28 mouse cellular contexts compared by ENCODE assay signal in genomic region chr7:81847777-81848176, GRCm38 (mm10). TPM values are rescaled to one million over a fixed set of nuclear protein-coding genes. Genes with fewer than 3 reads are reported as not detected.
A peak's percentile ranks its signal among the peaks of the same experiment; 100 is the strongest.
DNase-seq lines count a peak whose midpoint lies in the region; ATAC-seq and TF ChIP-seq lines count a peak whose summit lies in the region.
"Had no signal": no experiment of that assay in that cellular context is flagged by ENCODE, and none has a peak within 500 bp of the region (broad histone marks: within the 10 kb centered on the region; RNA-seq: fewer than 3 reads in every experiment).

No protein-coding gene starts in this region.

- no peak for TF ChIP-seq CTCF in layer of hippocampus, adult 2 months (conservative IDR thresholded peaks at IDR 0.05)

- H3K27ac ChIP-seq in embryonic facial prominence, embryonic 14.5 days (replicated peaks; ENCODE audit: low read depth, low read length), result no peak overlapping the region
- H3K27ac ChIP-seq in embryonic facial prominence, embryonic 10.5 days (replicated peaks), result no peak overlapping the region
- H3K27ac ChIP-seq in neural tube, embryonic 13.5 days (replicated peaks), result no peak overlapping the region
- H3K27ac ChIP-seq in forebrain, embryonic 15.5 days (replicated peaks), result no peak overlapping the region
- no peak overlapping the region for H3K27ac ChIP-seq in layer of hippocampus, adult 2 months
- H3K27ac ChIP-seq: embryonic facial prominence, embryonic 15.5 days; gastrocnemius, adult 2 months; heart, embryonic 15.5 days; limb, embryonic 12.5 days; liver, embryonic 13.5 days; neural tube, embryonic 12.5 days had no signal

- no peak overlapping the region for H3K9ac ChIP-seq in embryonic facial prominence, embryonic 14.5 days (ENCODE audit: low read depth, low read length)
- H3K9ac ChIP-seq in neural tube, embryonic 13.5 days, result no peak overlapping the region
- H3K9ac ChIP-seq in forebrain, embryonic 15.5 days (replicated peaks), result no peak overlapping the region
- H3K9ac ChIP-seq: embryonic facial prominence, embryonic 15.5 days; heart, embryonic 15.5 days; limb, embryonic 12.5 days; liver, embryonic 13.5 days; neural tube, embryonic 12.5 days had no signal

- DNase-seq in embryonic facial prominence, embryonic 14.5 days (ENCODE audit: low spot score), result peak; percentile 33
- DNase-seq in embryonic facial prominence, embryonic 10.5 days (ENCODE audit: low spot score), result no peak
- no peak for DNase-seq in neural tube, embryonic 10.5 days (ENCODE audit: extremely low spot score, low spot score)
- no peak for DNase-seq in gastrocnemius, postnatal 36 days
- no peak for DNase-seq in layer of hippocampus, adult 2 months (ENCODE audit: low spot score in 2 of 2)
- DNase-seq in lung, postnatal 25 days (ENCODE audit: low spot score), result no peak
- DNase-seq: adrenal gland, adult 2 months; gastrocnemius, adult 2 months; heart, adult 18-20 months; kidney, adult 9 months; kidney, postnatal 4 days; liver, embryonic 13.5 days; right cerebral cortex, postnatal 4 days; thymus, postnatal 36 days had no signal

- ATAC-seq in embryonic facial prominence, embryonic 14.5 days (ENCODE audit: low read depth), result no peak
- 0 out of 2 replicates have a peak, but pooled peaks have one; percentile 32 for ATAC-seq in neural tube, embryonic 13.5 days (ENCODE audit: low read depth)
- peak; percentile 35; the same call in 1 of the 2 replicates for ATAC-seq in forebrain, embryonic 15.5 days (replicated peaks)
- ATAC-seq: midbrain, embryonic 16.5 days had no signal

- no peak overlapping the region for H3K4me3 ChIP-seq in embryonic facial prominence, embryonic 14.5 days (ENCODE audit: low read depth, low read length)
- no peak overlapping the region for H3K4me3 ChIP-seq in embryonic facial prominence, embryonic 10.5 days
- no peak overlapping the region for H3K4me3 ChIP-seq in neural tube, embryonic 13.5 days
- no peak overlapping the region for H3K4me3 ChIP-seq in forebrain, embryonic 15.5 days
- H3K4me3 ChIP-seq in layer of hippocampus, adult 2 months, result no peak overlapping the region
- H3K4me3 ChIP-seq: embryonic facial prominence, embryonic 15.5 days; gastrocnemius, adult 2 months; heart, embryonic 15.5 days; limb, embryonic 12.5 days; liver, embryonic 13.5 days; neural tube, embryonic 12.5 days had no signal

- peaks cover 3% of the 10 kb centered on the region; the same call in 1 of the 2 replicates for H3K4me1 ChIP-seq in embryonic facial prominence, embryonic 14.5 days (ENCODE audit: control insufficient read depth, insufficient read depth, low read length)
- peaks cover 31% of the 10 kb centered on the region for H3K4me1 ChIP-seq in embryonic facial prominence, embryonic 10.5 days
- peaks cover 8% of the 10 kb centered on the region for H3K4me1 ChIP-seq in neural tube, embryonic 13.5 days (replicated peaks)
- H3K4me1 ChIP-seq in forebrain, embryonic 15.5 days, result peaks cover 4% of the 10 kb centered on the region; the same call in 1 of the 2 replicates
- H3K4me1 ChIP-seq: embryonic facial prominence, embryonic 15.5 days; liver, embryonic 13.5 days; neural tube, embryonic 12.5 days had no signal

- WGBS in embryonic facial prominence, embryonic 14.5 days, result 41% methylated on average over 4 of the region's 4 CpGs
- 23% methylated on average over 4 of the region's 4 CpGs for WGBS in embryonic facial prominence, embryonic 10.5 days
- WGBS in neural tube, embryonic 13.5 days, result 26% methylated on average over 4 of the region's 4 CpGs
- WGBS in forebrain, embryonic 15.5 days, result 8% methylated on average over 4 of the region's 4 CpGs

- intact Hi-C loops in gastrocnemius, postnatal 36 days (cut with DNase I), result no loop called here

- H3K27me3 ChIP-seq in embryonic facial prominence, embryonic 14.5 days (replicated peaks; ENCODE audit: control insufficient read depth, insufficient read depth, low read length), result no peaks in the 10 kb centered on the region
- no peaks in the 10 kb centered on the region for H3K27me3 ChIP-seq in embryonic facial prominence, embryonic 10.5 days (replicated peaks; ENCODE audit: low read depth, poor library complexity, severe bottlenecking)
- no peaks in the 10 kb centered on the region for H3K27me3 ChIP-seq in neural tube, embryonic 13.5 days
- no peaks in the 10 kb centered on the region for H3K27me3 ChIP-seq in forebrain, embryonic 15.5 days
- H3K27me3 ChIP-seq: CH12.LX; embryonic facial prominence, embryonic 15.5 days; heart, embryonic 15.5 days; limb, embryonic 12.5 days; neural tube, embryonic 12.5 days had no signal

- H3K9me3 ChIP-seq in embryonic facial prominence, embryonic 14.5 days (ENCODE audit: control insufficient read depth, low read length), result no peaks in the 10 kb centered on the region
- H3K9me3 ChIP-seq in embryonic facial prominence, embryonic 10.5 days, result no peaks in the 10 kb centered on the region
- H3K9me3 ChIP-seq in neural tube, embryonic 13.5 days, result no peaks in the 10 kb centered on the region
- no peaks in the 10 kb centered on the region for H3K9me3 ChIP-seq in forebrain, embryonic 15.5 days
- H3K9me3 ChIP-seq: embryonic facial prominence, embryonic 15.5 days; heart, embryonic 15.5 days; liver, embryonic 13.5 days; neural tube, embryonic 12.5 days had no signal

- no peak overlapping the region for H3K4me2 ChIP-seq in embryonic facial prominence, embryonic 14.5 days (ENCODE audit: low read depth, low read length)
- H3K4me2 ChIP-seq in neural tube, embryonic 13.5 days, result no peak overlapping the region
- H3K4me2 ChIP-seq in forebrain, embryonic 15.5 days (replicated peaks), result no peak overlapping the region
- H3K4me2 ChIP-seq: embryonic facial prominence, embryonic 15.5 days; heart, embryonic 15.5 days; limb, embryonic 12.5 days; liver, embryonic 13.5 days; neural tube, embryonic 12.5 days had no signal

- no peaks in the 10 kb centered on the region for H3K36me3 ChIP-seq in embryonic facial prominence, embryonic 14.5 days (ENCODE audit: control insufficient read depth, insufficient read depth, low read length)
- no peaks in the 10 kb centered on the region for H3K36me3 ChIP-seq in embryonic facial prominence, embryonic 10.5 days (replicated peaks)
- no peaks in the 10 kb centered on the region for H3K36me3 ChIP-seq in neural tube, embryonic 13.5 days
- H3K36me3 ChIP-seq in forebrain, embryonic 15.5 days, result no peaks in the 10 kb centered on the region
- H3K36me3 ChIP-seq: embryonic facial prominence, embryonic 15.5 days; heart, embryonic 15.5 days; limb, embryonic 12.5 days; liver, embryonic 13.5 days; neural tube, embryonic 12.5 days had no signal

RNA-seq across cellular contexts. Expression of gene Gm10160, which starts 7.8 kb away (rescaled TPM):
- polyA plus RNA-seq in embryonic facial prominence, embryonic 14.5 days (2014; fragmentation: Nextera tagmentation; extraction: Ambion mirVana), result not detected in 2 replicates
- not detected in 2 replicates for polyA plus RNA-seq in embryonic facial prominence, embryonic 10.5 days (2016; fragmentation: Nextera tagmentation; extraction: Ambion mirVana)
- not detected in 2 replicates for polyA plus RNA-seq in neural tube, embryonic 13.5 days (2015; fragmentation: Nextera tagmentation; extraction: Ambion mirVana)
- not detected in 2 replicates for polyA plus RNA-seq in forebrain, embryonic 15.5 days (2015; fragmentation: Nextera tagmentation; extraction: Ambion mirVana)
- not detected for total RNA-seq in gastrocnemius, postnatal 36 days (2021)
- total RNA-seq in layer of hippocampus, adult 2 months (2021), result not detected
- total RNA-seq: adrenal gland, adult 2 months; CH12.LX; common myeloid progenitor, adult 5-6 weeks; gastrocnemius, adult 2 months; heart, adult 18-20 months; hematopoietic stem cell, adult 5-6 weeks; megakaryocyte, adult 5-6 weeks had no signal
- polyA plus RNA-seq: adrenal gland, adult 2 months; embryonic facial prominence, embryonic 15.5 days; heart, embryonic 15.5 days; intestine, embryonic 14.5 days; limb, embryonic 12.5 days; liver, embryonic 13.5 days; lung, embryonic 16.5 days; midbrain, embryonic 16.5 days; neural tube, embryonic 12.5 days; testis, adult 2 months had no signal

RNA-seq across cellular contexts. Expression of gene Tm6sf1, which starts 11.0 kb away (rescaled TPM):
- polyA plus RNA-seq in embryonic facial prominence, embryonic 14.5 days (2014; fragmentation: Nextera tagmentation; extraction: Ambion mirVana), result 34.7 and 50.6 TPM in 2 replicates
- polyA plus RNA-seq in embryonic facial prominence, embryonic 10.5 days (2016; fragmentation: Nextera tagmentation; extraction: Ambion mirVana), result 10.7 and 12.2 TPM in 2 replicates
- 13.4 TPM in 2 replicates for polyA plus RNA-seq in neural tube, embryonic 13.5 days (2015; fragmentation: Nextera tagmentation; extraction: Ambion mirVana)
- 7.1 and 7.6 TPM in 2 replicates for polyA plus RNA-seq in forebrain, embryonic 15.5 days (2015; fragmentation: Nextera tagmentation; extraction: Ambion mirVana)
- 10 to 100 TPM; 10.8 to 13.5 TPM for total RNA-seq in gastrocnemius, postnatal 36 days (2021)
- 10 to 100 TPM; 13.8 to 17.9 TPM for total RNA-seq in layer of hippocampus, adult 2 months (2021)

RNA-seq across cellular contexts. Expression of gene Btbd1, which starts 18.5 kb away (rescaled TPM):
- polyA plus RNA-seq in embryonic facial prominence, embryonic 14.5 days (2014; fragmentation: Nextera tagmentation; extraction: Ambion mirVana), result 100 and 109 TPM in 2 replicates
- 56.2 and 58.9 TPM in 2 replicates for polyA plus RNA-seq in embryonic facial prominence, embryonic 10.5 days (2016; fragmentation: Nextera tagmentation; extraction: Ambion mirVana)
- polyA plus RNA-seq in neural tube, embryonic 13.5 days (2015; fragmentation: Nextera tagmentation; extraction: Ambion mirVana), result 97.1 and 102 TPM in 2 replicates
- polyA plus RNA-seq in forebrain, embryonic 15.5 days (2015; fragmentation: Nextera tagmentation; extraction: Ambion mirVana), result 96.3 and 108 TPM in 2 replicates
- total RNA-seq in gastrocnemius, postnatal 36 days (2021), result 100 to 1,000 TPM; 121 to 158 TPM
- total RNA-seq in layer of hippocampus, adult 2 months (2021), result 100 to 1,000 TPM in 1 of 2 experiments, 10 to 100 TPM in 1; 97.5 to 104 TPM

RNA-seq across cellular contexts. Expression of gene 3110040N11Rik, which starts 58.5 kb away (rescaled TPM):
- 51.3 and 53.7 TPM in 2 replicates for polyA plus RNA-seq in embryonic facial prominence, embryonic 14.5 days (2014; fragmentation: Nextera tagmentation; extraction: Ambion mirVana)
- 42.6 and 50.2 TPM in 2 replicates for polyA plus RNA-seq in embryonic facial prominence, embryonic 10.5 days (2016; fragmentation: Nextera tagmentation; extraction: Ambion mirVana)
- 47.7 and 54.4 TPM in 2 replicates for polyA plus RNA-seq in neural tube, embryonic 13.5 days (2015; fragmentation: Nextera tagmentation; extraction: Ambion mirVana)
- polyA plus RNA-seq in forebrain, embryonic 15.5 days (2015; fragmentation: Nextera tagmentation; extraction: Ambion mirVana), result 51.6 and 52.2 TPM in 2 replicates
- total RNA-seq in gastrocnemius, postnatal 36 days (2021), result 10 to 100 TPM; 16.2 to 16.3 TPM
- total RNA-seq in layer of hippocampus, adult 2 months (2021), result 10 to 100 TPM; 28.7 to 30.0 TPM
